Comparison of ENCODE assay signal across 19 mouse cellular contexts in the genomic region with DNA sequence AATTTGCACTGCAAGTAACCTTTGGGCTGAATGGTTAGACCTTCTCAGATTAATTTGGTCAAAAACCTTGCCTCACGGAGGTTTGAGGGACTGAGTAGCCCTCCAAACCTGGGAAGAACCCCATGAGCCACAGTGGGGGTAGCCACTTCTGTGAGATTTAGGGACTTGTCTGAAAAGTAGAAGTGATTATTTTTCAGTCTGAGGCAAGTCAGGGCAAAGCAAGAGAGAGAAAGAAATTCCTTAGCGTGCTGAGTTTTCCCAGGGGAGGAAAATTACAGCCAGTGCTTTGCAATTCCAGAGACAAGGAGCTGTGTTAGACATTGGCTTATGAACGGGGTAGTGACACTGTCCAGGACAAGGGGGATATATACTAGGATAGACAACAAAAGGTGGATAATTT.
"Had no signal": no experiment of that assay in that cellular context is flagged by ENCODE, and none has a peak within 500 bp of the region (broad histone marks: within the 10 kb centered on the region; RNA-seq: fewer than 3 reads in every experiment).

No protein-coding gene starts in this region.

- H3K9me3 ChIP-seq: limb, embryonic 12.5 days; limb, embryonic 15.5 days; neural tube, embryonic 12.5 days; neural tube, embryonic 15.5 days had no signal

- H3K36me3 ChIP-seq: limb, embryonic 12.5 days; limb, embryonic 15.5 days; neural tube, embryonic 12.5 days; neural tube, embryonic 15.5 days had no signal

- H3K4me3 ChIP-seq: limb, embryonic 12.5 days; limb, embryonic 15.5 days; neural tube, embryonic 12.5 days; neural tube, embryonic 15.5 days had no signal

- H3K27me3 ChIP-seq: limb, embryonic 12.5 days; limb, embryonic 15.5 days; neural tube, embryonic 12.5 days; neural tube, embryonic 15.5 days had no signal

- DNase-seq: kidney, adult 9 months; kidney, postnatal 14 days; kidney, postnatal 4 days; left cerebral cortex, postnatal 4 days; liver, postnatal 0 days; lung, embryonic 14.5 days; midbrain, embryonic 14.5 days; right cerebral cortex, adult 18-20 months; right cerebral cortex, postnatal 14 days; right cerebral cortex, postnatal 4 days; thymus, postnatal 25 days had no signal

- H3K4me1 ChIP-seq: limb, embryonic 12.5 days; limb, embryonic 15.5 days; neural tube, embryonic 12.5 days; neural tube, embryonic 15.5 days had no signal

- H3K27ac ChIP-seq: limb, embryonic 12.5 days; limb, embryonic 15.5 days; liver, embryonic 14.5 days; macrophage; neural tube, embryonic 12.5 days; neural tube, embryonic 15.5 days; stomach, postnatal 0 days had no signal

- ATAC-seq: liver, postnatal 0 days; lung, postnatal 0 days had no signal
